Mouse (Mus musculus) v-Abl transformed pro-B cells (cell line): Measurements from ENCODE around the gene A530032D15Rik.
"Not testable (repeated sequence)": the region's sequence is repeated elsewhere in the genome, so short reads cannot be mapped to it uniquely, and the experiment has no call there.

Experiments used
- in situ Hi-C, 2 experiments: fragments of 400-800 bp; cut with MboI; formaldehyde crosslinking; loops; one replicate each; pipeline ENCODE4 v1.15.1; 2025; ENCODE audit not compliant: unreplicated experiment in 2 of 2

A530032D15Rik gene

DNA sequence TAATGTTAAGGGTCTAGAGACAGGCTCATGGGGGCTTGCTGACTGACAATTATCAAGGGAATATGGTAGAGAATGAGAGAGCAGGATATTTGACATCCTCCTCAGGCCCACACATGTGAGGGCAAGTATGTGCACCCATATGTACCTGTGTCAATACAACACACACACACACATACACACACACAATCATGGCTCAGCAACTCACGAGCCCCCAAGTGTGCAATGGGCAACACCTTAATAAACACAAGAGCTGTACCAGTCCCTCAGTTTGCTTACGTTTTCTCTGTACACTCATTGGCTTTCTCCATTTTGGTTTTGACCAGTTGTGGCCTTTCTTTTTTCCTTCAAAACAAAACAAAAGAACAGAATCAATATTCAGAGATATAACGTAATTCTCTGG, 24.9 kb downstream of the A530032D15Rik start:
- in situ Hi-C loops, result not testable (repeated sequence)

DNA sequence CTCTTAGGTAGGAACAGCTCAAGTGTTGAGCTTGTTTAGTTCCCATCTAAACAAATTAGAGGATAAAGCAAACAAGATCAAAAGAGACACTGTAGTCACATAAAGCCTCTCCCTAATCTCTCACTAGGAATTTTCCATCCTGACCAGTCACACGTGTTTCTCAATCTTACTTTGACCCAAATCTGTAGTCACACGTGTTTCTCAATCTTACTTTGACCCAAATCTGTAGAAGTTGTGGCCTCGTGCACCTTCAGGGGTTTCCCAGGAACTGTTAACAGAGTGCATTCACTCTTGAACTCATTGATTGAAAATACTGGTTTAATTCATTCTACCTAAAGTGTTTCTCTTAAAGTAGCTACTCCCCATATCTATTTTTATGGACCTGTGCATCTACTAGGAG, 36.6 kb downstream of the A530032D15Rik start:
- in situ Hi-C loops, result not testable (repeated sequence)

DNA sequence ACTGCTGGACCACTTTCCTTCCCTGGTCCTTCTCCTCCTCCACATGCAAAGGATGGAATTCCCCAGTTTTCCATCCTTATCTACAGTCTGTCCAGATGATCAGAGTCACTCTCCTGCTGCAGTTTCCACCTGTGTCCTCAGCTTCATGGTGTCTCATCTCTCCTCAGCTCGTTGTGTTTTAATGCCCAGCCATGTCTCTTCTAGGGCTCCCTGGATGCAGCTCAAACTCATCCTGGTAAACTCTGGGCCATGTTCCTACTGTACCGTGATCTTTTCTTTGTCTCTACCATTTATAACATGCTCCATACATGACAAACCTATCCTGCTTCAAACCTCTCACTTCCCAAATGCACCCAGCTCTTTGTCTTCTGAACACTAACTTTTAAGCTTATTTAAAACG, 38.0 kb downstream of the A530032D15Rik start:
- in situ Hi-C loops, result not testable (repeated sequence)

DNA sequence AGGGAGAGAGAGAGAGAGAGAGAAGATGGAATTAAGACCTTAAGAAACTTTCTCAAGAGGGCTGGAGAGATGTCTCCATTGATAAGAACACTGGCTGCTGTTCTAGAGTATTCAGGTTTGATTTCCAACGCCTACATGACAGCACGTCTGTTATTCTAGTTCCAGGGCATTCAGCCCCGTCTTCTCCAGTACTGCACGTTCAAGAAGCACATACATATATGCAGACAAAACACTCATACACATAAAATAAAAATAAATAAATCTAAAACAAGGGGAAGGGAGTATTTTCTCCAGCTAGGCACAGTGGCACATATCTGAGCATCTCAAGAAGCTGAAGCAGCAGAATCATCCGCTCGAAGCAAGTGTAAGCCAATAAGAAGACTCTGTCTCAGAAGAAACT, 73.9 kb downstream of the A530032D15Rik start:
- in situ Hi-C loops, result not testable (repeated sequence)

DNA sequence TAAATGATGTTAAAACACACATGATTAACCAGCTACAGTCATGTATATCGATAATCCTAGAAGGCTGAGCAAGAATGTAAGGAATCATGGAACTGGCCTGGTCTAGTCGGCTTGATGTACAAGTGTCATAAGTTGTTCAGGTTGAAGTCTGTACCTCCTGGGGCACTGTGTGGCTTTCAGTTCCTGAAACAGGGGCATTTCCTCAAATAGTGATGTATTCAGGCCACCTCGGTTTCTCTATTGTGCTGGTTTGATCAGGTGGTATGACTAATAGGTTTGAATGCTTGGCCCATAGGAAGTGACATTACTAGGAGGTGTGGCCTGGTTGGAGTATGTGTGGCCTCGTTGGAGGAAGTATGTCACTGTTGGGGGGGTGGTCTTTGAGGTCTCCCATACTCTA, 75.3 kb downstream of the A530032D15Rik start:
- in situ Hi-C loops, result not testable (repeated sequence)

DNA sequence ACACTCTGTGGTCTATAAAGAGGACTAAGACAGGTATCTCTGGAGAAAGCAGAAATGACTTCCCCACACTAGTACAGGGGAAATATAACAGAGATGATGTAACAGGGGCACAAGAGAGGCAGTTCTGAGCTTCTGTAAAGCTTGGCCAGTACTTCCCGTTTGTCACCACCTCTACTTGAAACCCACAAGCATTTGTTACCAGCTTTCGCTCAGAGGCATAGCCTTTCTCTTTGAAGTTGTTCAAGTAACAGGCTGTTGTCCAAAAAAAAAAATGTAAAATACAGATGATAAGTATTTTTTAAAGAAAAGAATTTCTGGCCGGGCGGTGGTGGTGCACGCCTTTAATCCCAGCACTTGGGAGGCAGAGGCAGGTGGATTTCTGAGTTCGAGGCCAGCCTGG, 76.0 kb downstream of the A530032D15Rik start:
- in situ Hi-C loops, result not testable (repeated sequence)
